Mouse (Mus musculus): ENCODE data around the gene Znhit6. TPM values are rescaled to one million over a fixed set of nuclear protein-coding genes. Genes with fewer than 3 reads are reported as not detected.

Gene Znhit6
- polyA plus RNA-seq, 1 experiment: not detected

- Histone ChIP-seq H3K27ac (ENCODE audit: insufficient read depth, low read depth, low read length) (no peak overlapping the region), H3K4me3 (ENCODE audit: insufficient read depth, low read depth, low read length) (no peak overlapping the region), H3K4me1 (ENCODE audit: control insufficient read depth, insufficient read depth, low read length) (peaks cover 9% of the 10 kb centered on the region)
- WGBS: 81% methylated on average over 7 of the region's 7 CpGs
- TF ChIP-seq POLR2A (IDR thresholded peaks at IDR 0.05; ENCODE audit: insufficient read depth, low read depth, low read length) (no peak), CTCF (IDR thresholded peaks at IDR 0.05; ENCODE audit: insufficient read depth, low read depth, low read length) (no peak)
These were observed 665 bp upstream of the Znhit6 start for GRCm38 (mm10) chr3:145575340-145575739.

GRCm38 (mm10) chr3:145576482-145576822, 447 bp downstream of the Znhit6 start:
- no peak overlapping the region for H3K27ac ChIP-seq (ENCODE audit: insufficient read depth, low read depth, low read length)
- under 1% methylated on average over 11 of the region's 11 CpGs for WGBS
- peaks cover 9% of the 10 kb centered on the region for H3K4me1 ChIP-seq (ENCODE audit: control insufficient read depth, insufficient read depth, low read length)
- no peak for TF ChIP-seq POLR2A (IDR thresholded peaks at IDR 0.05; ENCODE audit: insufficient read depth, low read depth, low read length)
- no peak for TF ChIP-seq CTCF (IDR thresholded peaks at IDR 0.05; ENCODE audit: insufficient read depth, low read depth, low read length)
- H3K4me3 ChIP-seq (ENCODE audit: insufficient read depth, low read depth, low read length): peak overlapping the region; percentile 92

GRCm38 (mm10) chr3:145576876-145577275, 871 bp downstream of the Znhit6 start:
- Histone ChIP-seq H3K4me3 (ENCODE audit: insufficient read depth, low read depth, low read length) (peak overlapping the region; percentile 92), H3K27ac (ENCODE audit: insufficient read depth, low read depth, low read length) (no peak overlapping the region), H3K4me1 (ENCODE audit: control insufficient read depth, insufficient read depth, low read length) (peaks cover 9% of the 10 kb centered on the region)
- no peak for TF ChIP-seq CTCF (IDR thresholded peaks at IDR 0.05; ENCODE audit: insufficient read depth, low read depth, low read length)
- TF ChIP-seq POLR2A (IDR thresholded peaks at IDR 0.05; ENCODE audit: insufficient read depth, low read depth, low read length): no peak
- WGBS: 25% methylated on average over 15 of the region's 15 CpGs

GRCm38 (mm10) chr3:145583043-145583442, 7.0 kb downstream of the Znhit6 start:
- WGBS: 84% methylated on average over 4 of the region's 4 CpGs
- TF ChIP-seq CTCF (IDR thresholded peaks at IDR 0.05; ENCODE audit: insufficient read depth, low read depth, low read length) (no peak), POLR2A (IDR thresholded peaks at IDR 0.05; ENCODE audit: insufficient read depth, low read depth, low read length) (no peak)
- H3K27ac ChIP-seq (ENCODE audit: insufficient read depth, low read depth, low read length): no peak overlapping the region
- H3K4me3 ChIP-seq (ENCODE audit: insufficient read depth, low read depth, low read length): no peak overlapping the region
- H3K4me1 ChIP-seq (ENCODE audit: control insufficient read depth, insufficient read depth, low read length): 0 out of 2 replicates have a peak, but pooled peaks cover 1% of the 10 kb centered on the region

GRCm38 (mm10) chr3:145583522-145584200, 7.7 kb downstream of the Znhit6 start:
- Histone ChIP-seq H3K27ac (ENCODE audit: insufficient read depth, low read depth, low read length) (no peak overlapping the region), H3K4me1 (ENCODE audit: control insufficient read depth, insufficient read depth, low read length) (no peaks in the 10 kb centered on the region), H3K4me3 (ENCODE audit: insufficient read depth, low read depth, low read length) (no peak overlapping the region)
- TF ChIP-seq POLR2A (IDR thresholded peaks at IDR 0.05; ENCODE audit: insufficient read depth, low read depth, low read length) (no peak), CTCF (IDR thresholded peaks at IDR 0.05; ENCODE audit: insufficient read depth, low read depth, low read length) (no peak)
- WGBS: 25% methylated on average over 3 of the region's 3 CpGs

- WGBS: 86% methylated on average over 4 of the region's 4 CpGs
- 0 out of 2 replicates have a peak, but pooled peaks cover 2% of the 10 kb centered on the region for H3K4me1 ChIP-seq (ENCODE audit: control insufficient read depth, insufficient read depth, low read length)
These were observed 14.6 kb downstream of the Znhit6 start for GRCm38 (mm10) chr3:145590562-145590961.

GRCm38 (mm10) chr3:145591841-145592542, 16.0 kb downstream of the Znhit6 start:
- no peak overlapping the region for H3K27ac ChIP-seq (ENCODE audit: insufficient read depth, low read depth, low read length)
- 0 out of 2 replicates have a peak, but pooled peaks cover 2% of the 10 kb centered on the region for H3K4me1 ChIP-seq (ENCODE audit: control insufficient read depth, insufficient read depth, low read length)
- H3K4me3 ChIP-seq (ENCODE audit: insufficient read depth, low read depth, low read length): no peak overlapping the region
- TF ChIP-seq CTCF (IDR thresholded peaks at IDR 0.05; ENCODE audit: insufficient read depth, low read depth, low read length): no peak
- TF ChIP-seq POLR2A (IDR thresholded peaks at IDR 0.05; ENCODE audit: insufficient read depth, low read depth, low read length): no peak
- 85% methylated on average over 6 of the region's 6 CpGs for WGBS

More at GRCm38 (mm10) chr3:145590562-145590961, 14.6 kb downstream of the Znhit6 start:
- TF ChIP-seq CTCF (IDR thresholded peaks at IDR 0.05; ENCODE audit: insufficient read depth, low read depth, low read length) (no peak), POLR2A (IDR thresholded peaks at IDR 0.05; ENCODE audit: insufficient read depth, low read depth, low read length) (no peak)
- Histone ChIP-seq H3K27ac (ENCODE audit: insufficient read depth, low read depth, low read length) (no peak overlapping the region), H3K4me3 (ENCODE audit: insufficient read depth, low read depth, low read length) (no peak overlapping the region)

GRCm38 (mm10) chr3:145595354-145595753, 19.3 kb downstream of the Znhit6 start:
- TF ChIP-seq CTCF (IDR thresholded peaks at IDR 0.05; ENCODE audit: insufficient read depth, low read depth, low read length) (no peak), POLR2A (IDR thresholded peaks at IDR 0.05; ENCODE audit: insufficient read depth, low read depth, low read length) (no peak)
- Histone ChIP-seq H3K4me1 (ENCODE audit: control insufficient read depth, insufficient read depth, low read length) (0 out of 2 replicates have a peak, but pooled peaks cover 2% of the 10 kb centered on the region), H3K27ac (ENCODE audit: insufficient read depth, low read depth, low read length) (no peak overlapping the region), H3K4me3 (ENCODE audit: insufficient read depth, low read depth, low read length) (no peak overlapping the region)
- 91% methylated on average over 6 of the region's 6 CpGs for whole genome bisulfite sequencing

- TF ChIP-seq CTCF (IDR thresholded peaks at IDR 0.05; ENCODE audit: insufficient read depth, low read depth, low read length) (no peak), POLR2A (IDR thresholded peaks at IDR 0.05; ENCODE audit: insufficient read depth, low read depth, low read length) (no peak)
- Histone ChIP-seq H3K27ac (ENCODE audit: insufficient read depth, low read depth, low read length) (no peak overlapping the region), H3K4me1 (ENCODE audit: control insufficient read depth, insufficient read depth, low read length) (no peaks in the 10 kb centered on the region), H3K4me3 (ENCODE audit: insufficient read depth, low read depth, low read length) (no peak overlapping the region)
- WGBS: 98% methylated on average over 7 of the region's 7 CpGs
These were observed 23.1 kb downstream of the Znhit6 start for GRCm38 (mm10) chr3:145599059-145599458.
